Mouse (Mus musculus) hindbrain, embryonic 13.5 days (tissue): ENCODE data around the gene AA986860. TPM values are rescaled to one million over a fixed set of nuclear protein-coding genes. Genes with fewer than 3 reads are reported as not detected.

Source experiments
- ATAC-seq: fragments of 200-750 bp; cut with Nextera tagmentation; 2 replicates; pipeline ENCODE4 v1.8.0; 2017; ENCODE audit warnings: moderate TSS enrichment; ENCODE audit not compliant: low FRiP score
- H3K27ac ChIP-seq: fragments of 300-500 bp; sonication (generic); 2 replicates; pipeline ENCODE4 v1.5.1; 2015; ENCODE audit warnings: inconsistent platforms, mild to moderate bottlenecking, moderate library complexity
- H3K27me3 ChIP-seq: fragments of 300-500 bp; sonication (generic); 2 replicates; pipeline ENCODE4 v1.6.1; 2015; ENCODE audit warnings: mild to moderate bottlenecking, inconsistent platforms
- H3K36me3 ChIP-seq: fragments of 300-500 bp; sonication (generic); 2 replicates; pipeline ENCODE4 v1.6.1; 2015; ENCODE audit warnings: mild to moderate bottlenecking, inconsistent platforms
- H3K4me1 ChIP-seq: fragments of 300-500 bp; sonication (generic); replicated peaks from 2 replicates; pipeline ENCODE4 v1.6.1; 2015; ENCODE audit warnings: inconsistent platforms
- H3K4me2 ChIP-seq: fragments of 300-500 bp; sonication (generic); 2 replicates; pipeline ENCODE4 v1.6.1; 2015; ENCODE audit warnings: inconsistent platforms, mild to moderate bottlenecking, moderate library complexity
- H3K4me3 ChIP-seq: fragments of 300-500 bp; sonication (generic); 2 replicates; pipeline ENCODE4 v1.5.1; 2015; ENCODE audit warnings: mild to moderate bottlenecking, inconsistent platforms
- H3K9ac ChIP-seq: fragments of 300-500 bp; sonication (generic); 2 replicates; pipeline ENCODE4 v1.6.1; 2015; ENCODE audit warnings: mild to moderate bottlenecking, inconsistent platforms
- H3K9me3 ChIP-seq: fragments of 300-500 bp; sonication (generic); 2 replicates; pipeline ENCODE4 v1.6.1; 2016; ENCODE audit warnings: inconsistent platforms
- WGBS: fragments of 180-500 bp; shearing (Covaris S2); methylation state at CpG from one replicate; pipeline ENCODE4 v1.1.7; 2015; 5-methylcytosine and 5-hydroxymethylcytosine counted together
- polyA plus RNA-seq: library from polyadenylated mRNA; unstranded; fragments of >200 nt; fragmentation: Nextera tagmentation; extraction: Ambion mirVana; gene quantifications from 2 replicates; pipeline ENCODE4 v1.2.1, GENCODE M21; 2015

Gene AA986860
- polyA plus RNA-seq, result 0.51 and 0.63 TPM in 2 replicates

- Histone ChIP-seq H3K27me3 (no peaks in the 10 kb centered on the region), H3K4me3 (no peak within 1 kb of the TSS), H3K36me3 (no peaks in the 10 kb centered on the region), H3K9me3 (no peaks in the 10 kb centered on the region), H3K4me2 (peak within 1 kb of the TSS; percentile 26; the same call in 1 of the 2 replicates), H3K4me1 (peaks cover 5% of the 10 kb centered on the region; the same call in 1 of the 2 replicates), H3K9ac (no peak within 1 kb of the TSS), H3K27ac (no peak within 1 kb of the TSS)
- ATAC-seq, result no peak
- WGBS, result 7% methylated on average over 10 of the region's 10 CpGs
These were observed at the start of gene AA986860 for GRCm38 (mm10) chr1:130731741-130732337. AA986860 (plus strand) TSS chr1:130731976.

DNA sequence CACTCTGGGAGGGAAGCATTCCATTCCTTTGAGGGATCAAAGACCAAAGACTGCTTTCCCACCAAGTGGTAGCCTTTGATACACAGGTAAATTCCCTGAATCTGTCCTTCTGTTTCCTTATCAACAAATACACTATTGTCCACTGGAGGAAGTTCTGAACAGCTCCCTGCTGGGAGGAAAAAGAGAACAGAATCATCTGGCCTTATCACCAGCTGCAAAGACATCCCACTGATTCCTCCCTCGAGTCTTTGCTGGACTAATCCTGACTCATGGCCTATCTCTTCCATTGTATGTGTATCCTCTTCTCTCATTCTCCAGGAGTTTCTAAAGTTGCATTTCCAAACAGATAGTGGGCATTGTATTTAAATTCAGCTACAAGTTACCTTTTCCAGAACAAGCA lies 47.9 kb upstream of the AA986860 start:
- no peak for ATAC-seq
- peaks cover 15% of the 10 kb centered on the region for H3K36me3 ChIP-seq
- no peaks in the 10 kb centered on the region for H3K4me1 ChIP-seq
- WGBS, result 60% methylated on average over 1 of the region's 1 CpGs
- peaks cover 3% of the 10 kb centered on the region; the same call in 1 of the 2 replicates for H3K9me3 ChIP-seq
- H3K4me2 ChIP-seq, result no peak overlapping the region
- no peak overlapping the region for H3K27ac ChIP-seq
- no peak overlapping the region for H3K9ac ChIP-seq
- no peaks in the 10 kb centered on the region for H3K27me3 ChIP-seq
- H3K4me3 ChIP-seq, result no peak overlapping the region

GRCm38 (mm10) chr1:130698601-130699000 lies 33.2 kb upstream of the AA986860 start:
- 94% methylated on average over 5 of the region's 5 CpGs for WGBS
- ATAC-seq, result no peak

GRCm38 (mm10) chr1:130699937-130700633 lies 31.7 kb upstream of the AA986860 start:
- Histone ChIP-seq H3K36me3 (peaks cover 83% of the 10 kb centered on the region), H3K9me3 (no peaks in the 10 kb centered on the region), H3K27ac (no peak overlapping the region), H3K4me1 (no peaks in the 10 kb centered on the region), H3K4me2 (no peak overlapping the region), H3K27me3 (no peaks in the 10 kb centered on the region), H3K9ac (no peak overlapping the region), H3K4me3 (no peak overlapping the region)
- no peak for ATAC-seq
- 97% methylated on average over 10 of the region's 10 CpGs for WGBS

More at GRCm38 (mm10) chr1:130698601-130699000, 33.2 kb upstream of the AA986860 start:
- Histone ChIP-seq H3K36me3 (peaks cover 77% of the 10 kb centered on the region), H3K9me3 (no peaks in the 10 kb centered on the region), H3K4me3 (no peak overlapping the region), H3K4me2 (no peak overlapping the region), H3K27me3 (no peaks in the 10 kb centered on the region), H3K9ac (no peak overlapping the region), H3K27ac (no peak overlapping the region), H3K4me1 (no peaks in the 10 kb centered on the region)

- no peaks in the 10 kb centered on the region for H3K27me3 ChIP-seq
- no peak overlapping the region for H3K27ac ChIP-seq
- H3K36me3 ChIP-seq, result peaks cover 93% of the 10 kb centered on the region
- no peak overlapping the region for H3K4me2 ChIP-seq
- 97% methylated on average over 11 of the region's 11 CpGs for WGBS
- no peaks in the 10 kb centered on the region for H3K9me3 ChIP-seq
- H3K4me1 ChIP-seq, result no peaks in the 10 kb centered on the region
- no peak overlapping the region for H3K4me3 ChIP-seq
- no peak for ATAC-seq
- H3K9ac ChIP-seq, result no peak overlapping the region
These were observed 29.8 kb upstream of the AA986860 start for GRCm38 (mm10) chr1:130701976-130702375.

DNA sequence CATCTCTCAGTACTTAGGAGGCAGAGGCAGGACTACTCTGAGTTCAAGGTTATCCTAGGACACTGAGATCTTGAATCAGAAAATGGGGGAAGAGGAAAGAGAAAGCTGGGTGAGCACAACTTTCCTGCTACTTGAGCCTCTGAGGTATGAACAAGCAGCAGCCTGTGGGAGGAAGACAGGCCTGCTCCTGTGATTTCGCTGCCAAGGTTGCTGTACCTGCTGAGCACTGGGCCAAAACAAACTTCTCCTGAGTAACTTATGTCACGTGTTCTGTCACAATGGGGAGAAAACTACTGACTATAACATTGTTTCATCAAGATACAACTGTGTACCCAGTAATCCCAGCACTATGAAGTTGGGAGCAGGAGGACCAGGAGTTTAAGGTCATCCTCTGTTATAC lies 28.2 kb upstream of the AA986860 start:
- Histone ChIP-seq H3K4me2 (no peak overlapping the region), H3K9ac (no peak overlapping the region), H3K27ac (no peak overlapping the region), H3K36me3 (peaks cover 93% of the 10 kb centered on the region), H3K4me1 (no peaks in the 10 kb centered on the region), H3K9me3 (no peaks in the 10 kb centered on the region), H3K4me3 (no peak overlapping the region), H3K27me3 (no peaks in the 10 kb centered on the region)
- no peak for ATAC-seq
- WGBS, result 85% methylated on average over 2 of the region's 2 CpGs

GRCm38 (mm10) chr1:130710283-130711080 lies 21.3 kb upstream of the AA986860 start:
- Histone ChIP-seq H3K4me3 (no peak overlapping the region), H3K9me3 (no peaks in the 10 kb centered on the region), H3K4me2 (no peak overlapping the region), H3K9ac (no peak overlapping the region), H3K36me3 (peaks cover 59% of the 10 kb centered on the region), H3K4me1 (peaks cover 9% of the 10 kb centered on the region; the same call in 1 of the 2 replicates), H3K27me3 (no peaks in the 10 kb centered on the region), H3K27ac (no peak overlapping the region)
- ATAC-seq, result no peak
- 88% methylated on average over 22 of the region's 22 CpGs for WGBS

DNA sequence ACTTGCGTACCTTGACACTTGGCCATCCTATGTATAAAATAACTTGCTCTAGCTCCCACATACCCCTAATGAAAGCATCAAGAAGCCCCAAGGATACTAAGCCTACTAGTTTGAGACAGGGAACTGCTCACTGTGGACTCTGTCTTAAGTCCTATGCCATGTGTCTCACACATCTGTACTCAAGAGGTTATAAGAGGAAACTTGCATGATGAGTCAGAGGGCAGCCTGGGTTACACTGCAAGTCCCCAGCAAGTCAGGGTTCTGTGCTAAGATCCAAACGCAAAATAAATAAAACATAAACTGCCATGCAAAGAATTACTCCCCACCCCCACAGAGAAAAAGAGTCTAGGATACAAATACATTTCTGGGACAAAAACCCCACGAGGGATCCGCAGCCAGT lies 17.7 kb upstream of the AA986860 start:
- peaks cover 25% of the 10 kb centered on the region for H3K36me3 ChIP-seq
- no peaks in the 10 kb centered on the region for H3K9me3 ChIP-seq
- H3K27me3 ChIP-seq, result no peaks in the 10 kb centered on the region
- no peak for ATAC-seq
- H3K4me2 ChIP-seq, result no peak overlapping the region
- H3K9ac ChIP-seq, result peak overlapping the region; percentile 21; the same call in 1 of the 2 replicates
- WGBS, result 74% methylated on average over 4 of the region's 4 CpGs
- no peak overlapping the region for H3K27ac ChIP-seq
- H3K4me3 ChIP-seq, result no peak overlapping the region
- H3K4me1 ChIP-seq, result peaks cover 19% of the 10 kb centered on the region

GRCm38 (mm10) chr1:130715561-130716217 lies 16.1 kb upstream of the AA986860 start, which contains the start of gene Gm29427:
Gm29427 (minus strand) TSS chr1:130715799.
- H3K4me3 ChIP-seq, result peak within 1 kb of the TSS; percentile 87
- peaks cover 16% of the 10 kb centered on the region for H3K36me3 ChIP-seq
- H3K4me2 ChIP-seq, result peak within 1 kb of the TSS; percentile 98
- peak within 1 kb of the TSS; percentile 91 for H3K27ac ChIP-seq
- H3K4me1 ChIP-seq, result peaks cover 24% of the 10 kb centered on the region
- H3K9me3 ChIP-seq, result no peaks in the 10 kb centered on the region
- under 1% methylated on average over 38 of the region's 38 CpGs for WGBS
- ATAC-seq, result peak; percentile 96
- H3K9ac ChIP-seq, result peak within 1 kb of the TSS; percentile 97
- no peaks in the 10 kb centered on the region for H3K27me3 ChIP-seq

DNA sequence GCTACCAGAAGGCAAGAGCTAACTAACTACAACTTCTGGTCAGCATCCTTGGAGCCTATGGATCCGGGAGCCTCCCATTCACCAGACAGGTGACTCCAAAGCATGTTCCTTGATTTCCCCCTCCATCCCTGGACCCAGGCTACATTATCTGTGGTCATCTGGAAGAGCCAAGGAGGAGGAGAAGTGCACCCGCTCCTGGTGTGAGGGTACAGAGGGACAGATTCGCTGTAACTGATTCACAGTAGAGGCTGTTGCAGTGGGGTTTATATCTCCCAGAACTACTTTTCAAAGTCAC lies 15.6 kb upstream of the AA986860 start:
- WGBS, result 5% methylated on average over 3 of the region's 3 CpGs

DNA sequence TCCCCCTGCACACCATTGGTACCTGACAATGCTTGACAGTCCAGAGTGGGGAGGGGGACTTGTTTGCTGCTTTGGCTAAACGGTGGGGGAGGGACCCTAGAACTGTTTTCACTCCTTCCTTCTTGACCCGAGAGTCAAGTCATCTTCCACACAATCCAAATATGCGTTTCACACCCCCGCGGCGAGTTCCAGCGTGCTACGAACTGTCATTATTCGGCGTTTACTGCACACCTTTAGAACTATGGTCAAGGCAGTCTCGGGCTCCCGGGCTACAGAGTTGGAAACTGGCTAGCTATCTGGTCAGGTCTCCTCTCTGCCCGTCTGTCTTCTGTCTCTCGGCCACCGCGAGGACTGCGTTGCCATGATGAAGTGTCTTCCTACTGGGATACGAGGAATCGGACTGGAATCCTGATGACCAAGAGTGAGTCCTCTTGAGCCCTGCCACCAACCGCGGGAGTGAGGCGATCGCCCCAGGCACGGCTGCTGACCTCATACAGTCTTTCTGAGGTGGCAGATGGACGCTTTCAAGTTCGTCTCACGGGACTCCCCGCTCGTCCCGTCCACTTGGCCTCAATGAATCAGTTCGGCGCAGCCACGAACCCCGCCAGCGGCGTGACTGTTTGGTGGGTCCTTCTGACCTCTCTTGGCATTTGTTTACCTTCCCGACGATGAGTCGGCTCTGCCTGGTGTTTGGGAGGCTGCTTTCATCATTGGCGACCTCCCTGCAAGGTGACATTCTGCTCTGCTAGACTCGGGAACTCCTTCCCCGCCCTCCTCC lies 15.1 kb upstream of the AA986860 start:
- H3K27me3 ChIP-seq, result no peaks in the 10 kb centered on the region
- H3K4me1 ChIP-seq, result peaks cover 29% of the 10 kb centered on the region
- peak; percentile 9 for ATAC-seq
- peak overlapping the region; percentile 87 for H3K4me3 ChIP-seq
- H3K36me3 ChIP-seq, result peaks cover 19% of the 10 kb centered on the region
- peak overlapping the region; percentile 98 for H3K4me2 ChIP-seq
- H3K27ac ChIP-seq, result peak overlapping the region; percentile 91
- H3K9me3 ChIP-seq, result no peaks in the 10 kb centered on the region
- WGBS, result under 1% methylated on average over 42 of the region's 42 CpGs
- peak overlapping the region; percentile 97 for H3K9ac ChIP-seq

More for the DNA sequence above, 15.6 kb upstream of the AA986860 start:
- Histone ChIP-seq H3K4me1 (peaks cover 29% of the 10 kb centered on the region), H3K36me3 (peaks cover 19% of the 10 kb centered on the region), H3K9me3 (no peaks in the 10 kb centered on the region), H3K4me3 (peak overlapping the region; percentile 87), H3K4me2 (peak overlapping the region; percentile 98), H3K27ac (peak overlapping the region; percentile 91), H3K27me3 (no peaks in the 10 kb centered on the region), H3K9ac (peak overlapping the region; percentile 97)
- peak; percentile 17; the same call in 1 of the 2 replicates for ATAC-seq
